Mouse (Mus musculus) thymus, postnatal 14 days (tissue): ENCODE data around the gene Mpeg1.

Experiments used
- DNase-seq: peaks from one replicate; pipeline ENCODE4 v3.0.0; 2021

The Mpeg1 gene

GRCm38 (mm10) chr19:12460282-12461249, at the start of gene Mpeg1:
TSS of gene Mpeg1 (plus strand) at chr19:12460779.
- DNase-seq, result no peak

- DNase-seq, result no peak
These were observed 46.8 kb upstream of the Mpeg1 start for GRCm38 (mm10) chr19:12413737-12414136.

- DNase-seq, result no peak
These were observed 43.2 kb upstream of the Mpeg1 start, which contains the start of gene Olfr1441 for GRCm38 (mm10) chr19:12417361-12417760. TSS of gene Olfr1441 (plus strand) at chr19:12417433.

GRCm38 (mm10) chr19:12418312-12418711, 42.3 kb upstream of the Mpeg1 start:
- DNase-seq, result no peak

GRCm38 (mm10) chr19:12420555-12420954, 40.0 kb upstream of the Mpeg1 start:
- no peak for DNase-seq

GRCm38 (mm10) chr19:12421680-12422079, 38.9 kb upstream of the Mpeg1 start:
- DNase-seq, result no peak

- no peak for DNase-seq
These were observed 33.5 kb upstream of the Mpeg1 start for GRCm38 (mm10) chr19:12427101-12427500.

- no peak for DNase-seq
These were observed 33.0 kb upstream of the Mpeg1 start, which contains the start of gene Pfpl for GRCm38 (mm10) chr19:12427605-12428004. TSS of gene Pfpl (plus strand) at chr19:12427905.

- DNase-seq, result no peak
These were observed 27.5 kb upstream of the Mpeg1 start for GRCm38 (mm10) chr19:12433033-12433432.

- no peak for DNase-seq
These were observed 25.6 kb upstream of the Mpeg1 start for GRCm38 (mm10) chr19:12435011-12435416.

GRCm38 (mm10) chr19:12435750-12436524, 24.6 kb upstream of the Mpeg1 start:
- no peak for DNase-seq

GRCm38 (mm10) chr19:12439581-12439980, 21.0 kb upstream of the Mpeg1 start:
- DNase-seq, result no peak

- no peak for DNase-seq
These were observed 20.4 kb upstream of the Mpeg1 start for GRCm38 (mm10) chr19:12440103-12440725.

GRCm38 (mm10) chr19:12442560-12442959, 18.0 kb upstream of the Mpeg1 start:
- DNase-seq, result no peak

GRCm38 (mm10) chr19:12445014-12445413, 15.6 kb upstream of the Mpeg1 start:
- DNase-seq, result no peak

GRCm38 (mm10) chr19:12457401-12458066, 3.0 kb upstream of the Mpeg1 start:
- DNase-seq, result no peak

- DNase-seq, result no peak
These were observed 1.1 kb upstream of the Mpeg1 start for GRCm38 (mm10) chr19:12459516-12459915.

- DNase-seq, result no peak
These were observed 2.5 kb downstream of the Mpeg1 start for GRCm38 (mm10) chr19:12462851-12463721.

- DNase-seq, result peak; percentile 1
These were observed 3.1 kb downstream of the Mpeg1 start for GRCm38 (mm10) chr19:12463722-12464035.

- DNase-seq, result peak; percentile 0
These were observed 3.5 kb downstream of the Mpeg1 start for GRCm38 (mm10) chr19:12464127-12464526.

GRCm38 (mm10) chr19:12464674-12465073, 4.1 kb downstream of the Mpeg1 start:
- DNase-seq, result no peak
